Mouse (Mus musculus) stomach, postnatal 0 days (tissue): ENCODE measurements around the gene Speg.

Experiments used
- CTCF ChIP-seq: IDR thresholded peaks from 2 replicates; pipeline ENCODE4 v1.5.1; 2016; ENCODE audit warnings: antibody characterized with exemption, low read depth, mild to moderate bottlenecking, moderate library complexity
- EP300 ChIP-seq: optimal IDR thresholded peaks from 2 replicates; pipeline ENCODE3; 2016; ENCODE audit warnings: antibody characterized with exemption

DNA sequence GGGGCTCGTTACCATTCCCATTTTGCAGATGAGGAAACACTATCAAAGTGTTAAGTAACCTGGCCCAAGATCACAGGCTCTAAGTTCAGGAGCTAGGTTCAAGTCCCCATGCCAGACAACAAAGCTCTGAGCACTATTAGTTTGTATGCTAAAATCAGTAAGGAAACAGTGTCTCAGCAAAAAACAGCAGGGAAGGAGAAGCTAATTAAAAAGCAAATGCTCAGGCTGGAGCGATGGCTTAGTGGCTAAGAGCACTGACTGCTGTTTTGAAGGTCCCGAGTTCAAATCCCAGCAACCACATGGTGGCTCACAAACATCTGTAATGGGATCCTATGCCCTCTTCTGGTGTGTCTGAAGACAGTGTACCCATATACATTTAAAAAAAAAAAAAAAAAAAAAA, 37.1 kb downstream of the Speg start:
- no peak for TF ChIP-seq CTCF
- no peak for TF ChIP-seq EP300
